Mouse (Mus musculus): Measurements from ENCODE around the gene Myrf. TPM values are rescaled to one million over a fixed set of nuclear protein-coding genes. Genes with fewer than 3 reads are reported as not detected.

Gene Myrf
- total RNA-seq, 4 experiments from 2014 or later = 31.6 to 37.2 (median 36.7) TPM

DNA sequence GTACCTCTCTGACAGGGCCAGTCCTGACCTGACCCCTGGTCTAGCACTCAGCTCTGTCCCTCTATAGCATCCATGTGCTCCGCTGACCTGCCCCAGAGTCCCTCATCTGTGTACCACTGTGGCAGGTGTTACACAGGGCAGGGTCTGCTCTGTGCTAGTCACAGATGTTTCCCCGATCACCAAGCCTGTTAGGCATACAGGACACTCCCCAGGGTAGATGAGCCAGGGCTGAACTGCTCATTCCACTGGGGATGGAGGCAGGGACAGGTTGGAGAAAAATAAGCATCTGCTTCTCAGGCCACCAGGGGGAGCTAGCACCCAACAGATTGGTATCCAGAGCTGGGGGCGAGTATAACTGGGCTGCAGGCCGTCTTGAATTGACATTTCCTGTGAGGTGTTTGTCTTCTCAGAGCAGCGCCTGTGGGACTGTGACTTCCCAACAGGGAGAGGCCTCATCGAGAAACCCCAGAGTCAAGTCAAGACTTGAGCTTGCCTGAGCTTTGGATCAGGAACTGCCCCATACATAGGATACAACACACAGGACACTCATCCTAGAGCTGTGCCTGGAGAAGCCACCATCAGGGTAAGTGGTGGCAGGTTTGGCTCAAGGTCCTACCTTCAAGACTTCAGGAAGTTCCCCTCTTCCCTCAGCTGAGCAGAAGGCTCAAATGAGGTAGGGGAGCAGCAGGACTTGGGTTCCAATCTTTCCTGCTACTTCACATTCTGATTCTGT lies 17.9 kb upstream of the Myrf start:
- peak; percentile 74 to 80 for DNase-seq (ENCODE audit: low spot score in 2 of 2)

DNA sequence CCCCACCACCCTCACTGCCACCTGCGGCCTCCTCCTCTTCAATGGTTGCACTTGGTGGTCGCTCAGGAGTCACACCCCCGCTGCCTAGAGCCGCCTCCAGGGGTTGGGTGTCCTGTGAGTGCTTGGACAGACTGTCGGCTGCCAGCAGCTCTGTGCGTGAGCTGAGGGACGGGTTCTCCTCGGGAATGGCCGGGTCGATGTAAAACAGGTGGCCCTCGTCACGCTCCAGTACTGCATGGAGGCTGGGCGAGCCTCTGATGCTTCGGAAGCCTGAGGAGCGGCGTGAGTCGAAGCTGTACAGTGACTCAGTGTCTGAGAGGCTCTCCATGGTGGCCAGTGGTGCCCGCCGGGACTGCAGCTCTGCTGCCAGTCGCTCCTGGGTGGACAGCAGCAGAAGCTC lies 7.6 kb upstream of the Myrf start:
- no peak for DNase-seq (ENCODE audit: low spot score in 2 of 2)

DNA sequence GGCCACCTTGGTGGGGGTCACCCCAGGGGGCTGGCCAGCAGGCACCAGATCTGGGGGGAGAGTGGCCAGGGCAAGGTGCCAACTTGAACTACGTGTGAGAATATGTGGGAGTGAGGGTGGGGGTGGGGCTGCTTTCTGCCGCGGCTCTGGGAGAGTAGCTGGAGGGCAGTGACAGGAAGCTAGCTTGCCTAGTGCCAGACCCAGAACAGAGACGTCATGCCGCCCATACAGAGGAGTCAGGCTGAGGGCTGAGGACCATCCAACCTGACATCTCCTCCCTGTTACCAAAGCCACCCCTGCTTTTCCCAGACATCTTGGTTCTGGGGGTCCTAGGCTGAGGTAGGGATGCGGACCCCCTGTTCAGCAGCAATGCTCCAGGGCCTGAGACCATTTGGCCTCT lies 6.6 kb upstream of the Myrf start:
- DNase-seq (ENCODE audit: low spot score in 2 of 2) = no peak

DNA sequence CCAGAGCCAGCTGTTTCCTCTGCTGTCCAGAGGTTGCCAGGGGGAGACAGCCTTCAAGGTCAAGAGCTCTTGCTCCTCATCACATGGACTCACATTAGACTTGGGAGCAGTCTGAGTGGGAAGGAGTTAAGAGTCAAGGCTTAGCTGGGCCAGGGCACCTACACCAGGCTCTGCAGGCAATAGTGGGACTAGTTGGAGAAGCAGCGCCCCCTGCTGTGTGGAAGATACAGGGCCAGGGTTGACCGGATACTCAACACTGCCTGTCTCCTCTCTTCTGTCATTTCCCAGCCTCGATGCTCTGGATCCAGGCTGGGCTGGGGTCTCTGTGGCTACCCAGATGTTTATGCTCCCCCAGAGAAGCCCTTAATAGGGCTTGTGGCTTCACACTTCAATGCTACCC lies 3.6 kb upstream of the Myrf start:
- DNase-seq (ENCODE audit: low spot score in 2 of 2) = peak; percentile 60 to 69

GRCm38 (mm10) chr19:10242916-10243315 lies 2.4 kb upstream of the Myrf start:
- DNase-seq (ENCODE audit: low spot score in 2 of 2) = peak; percentile 51 to 68

DNA sequence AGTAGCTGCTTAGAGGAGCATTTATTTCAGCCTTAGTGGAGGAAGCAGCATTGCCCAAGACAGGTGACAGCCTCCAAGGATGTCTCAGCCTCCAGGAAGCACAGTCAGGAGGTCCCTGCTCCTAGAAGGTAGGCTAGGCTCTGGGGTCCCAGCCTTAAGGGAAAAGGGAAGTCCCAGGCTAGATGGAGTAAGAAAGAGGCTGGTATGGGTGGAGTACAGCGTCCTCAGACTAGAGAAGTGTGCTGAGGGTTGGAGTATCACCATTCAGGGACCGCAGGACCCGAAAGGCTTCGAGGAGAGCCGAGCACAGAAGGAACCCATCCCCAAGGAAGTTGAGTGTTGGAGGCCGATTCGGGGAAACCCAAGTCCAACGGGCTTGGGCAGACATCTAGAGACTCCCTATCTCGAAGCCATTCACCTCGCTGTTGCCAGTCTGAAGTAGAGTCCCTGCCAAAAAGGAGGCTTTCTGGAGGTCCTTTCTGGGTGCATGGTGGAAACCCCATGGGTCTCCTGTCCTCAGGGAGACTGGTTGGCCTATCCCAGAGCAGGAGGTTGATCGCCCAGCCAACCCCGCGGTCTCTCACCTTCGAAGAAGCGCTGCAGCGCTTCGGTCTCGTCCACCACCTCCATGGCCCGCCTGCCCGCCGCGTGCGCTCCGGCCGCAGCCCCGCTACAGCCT lies 434 bp downstream of the Myrf start:
- no peak for DNase-seq (ENCODE audit: low spot score in 2 of 2)

DNA sequence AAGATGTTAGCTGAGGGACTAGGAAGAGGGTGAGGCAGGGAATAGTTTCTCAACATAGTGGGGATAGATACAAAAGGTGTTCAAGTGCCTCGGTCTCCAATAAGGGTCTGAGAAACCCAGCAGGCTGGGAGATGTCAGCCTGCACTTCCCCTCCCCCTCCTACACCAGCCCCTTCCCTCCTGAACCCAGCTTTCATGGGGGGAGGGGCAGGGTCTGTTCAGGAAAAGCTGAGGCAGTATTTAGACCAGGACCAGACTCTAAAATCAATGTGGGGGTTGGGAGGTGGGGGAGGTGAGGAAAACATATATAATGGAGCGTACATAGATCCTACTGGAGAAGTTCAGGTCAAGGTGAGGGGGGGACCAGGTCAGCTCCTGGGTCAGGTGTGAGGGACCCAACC lies 1.1 kb downstream of the Myrf start:
- DNase-seq (ENCODE audit: low spot score in 2 of 2) = no peak

DNA sequence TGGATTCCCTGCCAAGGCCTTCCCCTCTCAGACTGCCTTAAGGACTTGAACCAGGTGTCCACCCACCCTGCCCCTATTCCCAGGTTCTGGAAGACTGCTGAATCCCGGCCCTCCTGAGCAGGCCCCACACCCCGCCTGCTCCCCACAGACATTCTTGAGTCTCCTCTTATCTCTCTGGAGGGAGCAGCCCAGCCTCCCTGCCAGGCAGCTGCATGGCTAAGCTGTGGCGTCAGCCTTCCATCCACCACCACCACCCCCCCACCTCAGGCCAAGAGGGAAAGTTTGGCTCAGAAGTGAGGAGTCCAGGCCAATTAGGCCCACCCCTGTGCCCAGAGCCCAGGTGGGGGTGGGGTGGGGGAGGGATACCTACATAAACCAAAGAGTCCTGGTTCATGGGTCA lies 2.1 kb downstream of the Myrf start:
- DNase-seq (ENCODE audit: low spot score in 2 of 2) = no peak

GRCm38 (mm10) chr19:10235784-10236565 lies 4.6 kb downstream of the Myrf start:
- no peak for DNase-seq (ENCODE audit: low spot score in 2 of 2)

GRCm38 (mm10) chr19:10232327-10233017 lies 8.1 kb downstream of the Myrf start:
- DNase-seq (ENCODE audit: low spot score in 2 of 2) = peak; percentile 42 to 66

DNA sequence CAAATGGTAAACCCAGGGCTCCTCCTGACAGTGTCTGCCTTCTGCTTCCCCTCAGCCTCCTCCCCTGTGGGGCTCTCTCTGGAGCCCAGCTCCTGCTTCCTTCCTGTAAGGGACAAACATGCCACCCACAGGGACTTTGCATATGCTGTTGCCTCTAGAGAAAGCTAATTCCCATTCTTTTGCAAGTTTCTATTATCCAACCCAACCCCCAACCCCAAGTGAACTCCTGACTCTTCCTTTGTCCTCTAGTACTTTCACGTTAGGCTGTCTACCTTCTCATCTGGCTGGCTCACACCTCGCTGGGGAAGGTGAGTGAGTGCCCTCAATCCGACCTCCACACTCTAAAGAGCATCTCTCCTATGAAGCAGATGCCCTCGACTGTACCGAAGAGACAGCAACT lies 8.7 kb downstream of the Myrf start:
- no peak for DNase-seq (ENCODE audit: low spot score in 2 of 2)

- DNase-seq (ENCODE audit: low spot score in 2 of 2) = no peak
Measured at GRCm38 (mm10) chr19:10231016-10231415, 9.5 kb downstream of the Myrf start.

DNA sequence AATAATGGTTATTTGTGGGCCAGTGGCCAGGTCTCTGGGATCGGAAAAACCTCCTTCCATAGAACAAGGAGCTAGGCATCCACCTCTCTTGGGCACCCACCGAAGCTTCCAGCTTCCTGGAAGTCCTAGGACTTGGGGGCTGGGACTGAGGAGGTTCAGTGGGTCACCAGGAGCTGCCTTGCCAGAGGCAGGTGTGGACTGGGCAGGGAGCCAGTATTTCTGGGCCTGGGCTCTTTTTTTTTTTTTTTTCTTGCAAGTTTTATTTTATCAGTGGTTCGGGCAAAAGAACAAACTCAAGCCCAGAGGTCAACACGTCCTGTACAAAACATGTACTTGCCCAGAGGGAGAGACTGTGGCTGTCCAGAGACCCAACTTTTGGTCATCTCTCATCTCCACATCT lies 14.8 kb downstream of the Myrf start:
- DNase-seq (ENCODE audit: low spot score in 2 of 2) = no peak

DNA sequence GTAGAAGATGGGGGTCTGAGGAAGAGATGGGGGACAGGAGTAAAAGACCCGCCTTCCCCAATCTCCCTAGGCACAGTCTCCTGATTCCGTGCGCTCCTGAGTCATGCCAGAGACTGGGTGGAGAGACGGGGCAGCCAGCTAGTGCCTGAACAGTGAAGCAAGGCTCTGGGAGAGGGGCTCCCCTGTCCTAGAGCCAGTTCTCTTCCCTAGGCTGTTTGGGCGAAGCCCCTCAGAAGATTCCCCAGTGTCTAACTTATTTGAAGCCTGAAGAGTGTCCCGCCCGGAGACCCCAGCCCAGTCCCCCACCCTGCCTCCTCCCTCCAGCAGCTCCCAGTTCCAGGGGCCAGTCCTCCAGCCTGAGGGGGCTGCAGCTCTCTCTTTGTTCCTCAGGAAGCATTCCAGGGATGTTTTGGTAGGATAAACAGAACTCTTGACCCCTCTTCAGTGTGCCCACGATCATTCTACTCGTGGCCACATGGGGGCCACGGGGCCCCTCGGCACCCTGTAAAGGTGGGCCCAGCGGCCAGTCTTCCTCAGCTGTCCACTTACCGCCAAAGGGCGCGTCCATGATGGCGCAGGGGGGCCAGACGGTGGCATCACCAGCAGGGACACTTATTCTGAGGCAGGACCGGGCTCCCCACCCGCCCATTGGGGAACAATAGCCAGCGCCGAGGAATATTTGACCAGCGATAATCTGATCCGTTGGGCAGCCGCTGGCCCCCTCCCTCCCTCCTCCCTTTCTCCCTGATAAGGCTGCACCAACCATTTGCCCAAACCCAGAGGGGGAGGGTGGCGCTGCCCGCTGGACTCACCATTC lies 15.7 kb downstream of the Myrf start:
- DNase-seq (ENCODE audit: low spot score in 2 of 2) = no peak

DNA sequence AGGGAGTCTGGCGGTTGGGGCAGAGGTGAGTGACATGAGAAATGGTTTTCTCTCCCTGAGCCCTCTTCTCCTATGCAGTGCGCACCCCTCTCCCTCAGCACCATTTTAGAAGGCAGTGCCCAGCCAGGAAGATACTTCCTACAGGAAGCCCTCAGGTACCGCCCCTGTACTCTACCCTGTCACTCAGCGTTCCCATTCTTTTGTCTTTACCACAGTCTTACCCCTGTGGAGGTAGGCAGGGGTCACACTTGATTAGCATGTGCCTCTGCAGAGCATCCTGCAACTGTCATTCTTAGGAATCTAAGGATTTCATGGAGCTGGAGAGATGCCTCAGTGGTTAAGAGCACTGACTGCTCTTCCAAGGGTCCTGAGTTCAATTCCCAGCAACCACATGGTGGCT lies 17.0 kb downstream of the Myrf start:
- DNase-seq (ENCODE audit: low spot score in 2 of 2) = no peak

- DNase-seq (ENCODE audit: low spot score in 2 of 2) = no peak
Measured at GRCm38 (mm10) chr19:10222656-10223055, 17.9 kb downstream of the Myrf start.

DNA sequence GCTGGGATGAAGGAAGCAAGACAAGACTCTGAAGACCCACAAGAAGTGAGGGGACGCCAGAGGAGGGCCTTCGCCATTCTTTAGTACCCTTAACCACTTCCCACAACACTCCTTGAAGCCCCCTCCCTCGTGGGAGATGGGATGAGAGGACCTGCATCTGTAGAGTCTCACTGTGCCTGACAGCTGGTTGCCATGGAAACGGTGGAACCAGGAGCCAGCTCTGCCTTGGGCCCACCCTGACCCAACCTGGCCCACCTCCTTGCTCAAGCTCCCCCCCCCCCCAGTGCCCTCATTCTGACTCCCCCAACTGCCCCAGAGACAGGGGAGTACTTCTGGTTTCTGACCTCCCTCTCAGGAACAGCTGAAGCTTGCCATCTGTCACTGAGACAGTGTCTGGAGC lies 19.0 kb downstream of the Myrf start:
- DNase-seq (ENCODE audit: low spot score in 2 of 2) = no peak

DNA sequence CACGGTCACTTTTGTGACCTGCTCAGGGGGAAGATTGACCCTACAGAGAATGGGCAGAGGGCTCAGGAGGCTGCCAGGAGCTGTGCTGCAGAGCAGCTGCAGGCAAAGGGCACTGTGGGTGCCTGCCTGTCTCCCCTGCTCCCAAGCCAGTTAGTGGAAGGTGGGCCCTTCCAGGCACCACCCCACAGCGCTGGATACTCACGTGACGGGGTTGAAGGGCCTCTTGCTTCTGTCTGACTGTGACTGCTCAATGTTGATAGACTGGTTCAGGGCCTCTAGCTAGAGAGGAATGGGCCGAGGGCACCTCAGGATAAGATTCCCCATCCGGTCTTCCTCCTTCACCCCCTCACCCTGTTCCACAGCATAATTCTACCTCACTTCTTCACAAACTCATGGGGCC lies 21.0 kb downstream of the Myrf start:
- DNase-seq (ENCODE audit: low spot score in 2 of 2) = no peak

GRCm38 (mm10) chr19:10219108-10219507 lies 21.4 kb downstream of the Myrf start:
- peak in 1 of 2 experiments; percentile 61 for DNase-seq (ENCODE audit: low spot score in 2 of 2)

DNA sequence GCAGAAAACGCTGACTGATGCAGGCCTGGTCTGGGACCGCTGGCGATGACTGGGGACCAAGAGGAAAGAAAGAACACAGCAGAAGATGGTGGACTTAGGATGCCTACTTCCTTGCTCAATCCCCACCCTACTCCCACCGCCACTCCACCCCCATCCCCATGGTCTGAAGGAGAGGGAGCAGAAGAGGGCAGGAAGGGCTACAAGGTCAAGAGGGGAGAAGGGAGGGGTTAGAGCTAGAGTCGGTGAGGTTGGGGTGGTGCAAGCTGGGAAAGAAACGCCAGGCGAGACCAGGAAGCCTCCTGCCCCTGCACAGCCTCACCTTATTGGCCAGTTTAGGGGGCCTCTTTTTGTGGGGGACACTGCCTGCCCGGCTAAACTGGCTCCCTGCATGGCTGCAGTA lies 24.4 kb downstream of the Myrf start:
- DNase-seq (ENCODE audit: low spot score in 2 of 2) = no peak

Measured in layer of hippocampus, adult 8-10 months (tissue).